Mouse (Mus musculus): ENCODE measurements at regions not wholly inside any gene's neighbourhood (a gene's known extent, or its start where the extent isn't known, plus 50 kb on each side); places are given as distances from the start of the nearest gene placed in this dataset.

DNA sequence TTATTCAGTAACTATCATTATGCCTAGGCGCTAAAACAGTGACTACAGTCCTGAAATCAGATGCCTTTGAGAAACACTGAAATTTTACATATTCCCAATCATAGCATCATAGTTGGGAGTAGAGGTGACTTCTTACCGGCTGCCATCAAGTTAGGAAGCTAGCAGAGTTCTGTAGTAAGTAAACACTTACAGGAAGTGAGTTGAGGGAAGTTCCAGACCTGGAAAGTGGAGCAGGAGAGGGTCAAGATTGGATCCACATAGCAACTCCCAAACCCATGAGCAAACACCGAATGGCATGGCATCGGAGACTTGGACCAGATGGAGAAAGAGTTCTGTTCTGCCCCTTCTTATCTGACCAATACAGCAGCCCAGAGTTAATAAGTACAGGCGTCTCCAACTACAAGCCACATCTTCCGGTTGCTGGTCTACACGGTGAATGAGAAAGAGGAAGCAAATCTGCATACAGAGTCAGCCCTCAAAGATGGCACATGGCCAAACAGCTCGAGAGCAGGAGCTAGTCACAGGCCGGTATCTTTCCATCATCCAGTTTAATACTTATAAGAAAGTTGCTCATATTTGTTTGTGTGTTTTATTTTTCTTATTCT lies 184.8 kb upstream of the Slc7a11 start:
- TF ChIP-seq CTCF (conservative IDR thresholded peaks at IDR 0.05 in 1 of 2, IDR thresholded peaks at IDR 0.05 in 1 of 2; ENCODE audit: low read depth in 2 of 2, low read length in 2 of 2) (no peak), MAX (IDR thresholded peaks at IDR 0.05; ENCODE audit: low read length) (no peak), NRF1 (IDR thresholded peaks at IDR 0.05; ENCODE audit: low read depth, low read length) (no peak), RAD21 (IDR thresholded peaks at IDR 0.05; ENCODE audit: low read depth, low read length) (no peak)
